Mouse (Mus musculus) mouse trophoblast stem cell (cell line): Measurements from ENCODE around the gene Olfr1170.

Experiments
- in situ Hi-C, 2 experiments: fragments of 300-500 bp; cut with MseI, MboI; formaldehyde crosslinking; loops; 2 replicates in 1 of 2; 3 replicates in 1 of 2; pipeline ENCODE4 v1.15.1; 2025

Gene Olfr1170

DNA sequence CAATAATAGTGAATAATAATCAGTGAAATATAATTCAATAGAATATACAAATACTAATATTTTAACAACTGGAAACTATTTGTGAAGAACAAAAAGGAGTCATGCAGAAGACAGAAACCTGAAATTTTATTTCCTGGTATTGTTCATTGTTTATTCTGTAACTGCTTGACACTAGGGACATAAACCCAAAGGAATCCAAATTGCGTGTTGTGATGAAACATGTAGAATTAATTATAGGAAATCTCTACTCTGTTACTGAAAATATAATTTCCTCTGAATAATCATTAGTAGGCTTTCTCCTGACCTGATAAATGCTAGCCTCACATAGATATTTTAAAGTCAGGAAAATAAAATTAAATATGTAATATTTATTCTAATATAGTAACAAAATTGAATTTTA lies at the start of gene Olfr1170:
Gene Olfr1170, minus strand, starts transcription at position 101 of the 400 bp plus-strand sequence.
- in situ Hi-C loops, result no loop called here

DNA sequence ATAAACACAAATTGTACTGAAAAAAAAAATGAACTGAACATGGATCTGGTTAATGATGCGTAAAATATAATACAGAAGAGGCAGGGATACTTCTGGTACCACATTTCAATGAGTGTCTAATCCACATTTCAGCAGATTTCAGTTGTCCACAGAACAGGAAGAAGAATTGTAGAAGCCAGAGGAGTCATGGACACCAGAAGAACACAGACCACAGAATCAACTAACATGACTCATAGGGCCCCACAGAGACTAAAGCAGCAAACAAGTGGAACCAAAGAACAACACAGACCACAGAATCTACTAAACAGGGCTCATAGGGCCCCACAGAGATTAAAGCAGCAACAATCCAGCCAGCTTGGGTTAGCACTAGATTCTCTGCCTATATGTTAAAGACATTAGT lies 7.3 kb downstream of the Olfr1170 start:
- in situ Hi-C loops, result no loop called here

DNA sequence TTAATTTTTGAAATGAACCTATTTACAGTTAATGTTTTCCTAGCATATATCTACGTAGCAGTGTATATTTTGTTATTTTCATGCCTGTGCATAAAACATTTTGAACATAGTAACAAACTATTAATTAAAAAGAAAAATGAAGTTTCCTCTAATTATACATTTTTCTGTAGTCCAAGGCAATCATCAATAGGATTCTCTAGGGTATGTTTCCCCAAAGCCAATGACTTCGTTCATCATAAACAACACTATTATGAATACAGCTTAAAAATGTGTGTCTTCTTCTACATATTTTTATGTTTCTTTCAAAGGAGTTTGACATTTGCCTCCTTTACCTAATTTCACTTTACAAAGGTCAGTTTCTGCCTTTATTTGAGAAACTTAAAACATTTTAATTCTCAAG lies 46.6 kb downstream of the Olfr1170 start, which contains the start of gene Olfr1168:
Gene Olfr1168, plus strand, starts transcription at position 301 of the 400 bp plus-strand sequence.
- in situ Hi-C loops, result no loop called here
